Mouse (Mus musculus): ENCODE measurements around the gene Gm20721.
A peak's percentile ranks its signal among the peaks of the same experiment; 100 is the strongest.

Gm20721 gene

GRCm38 (mm10) chr2:174297086-174297571 lies 49.4 kb downstream of the Gm20721 start:
- peak; percentile 70 for DNase-seq (ENCODE audit: low read depth)

GRCm38 (mm10) chr2:174295900-174296465 lies 50.5 kb downstream of the Gm20721 start:
- peak; percentile 39 for DNase-seq (ENCODE audit: low read depth)

- peak; percentile 94 for DNase-seq (ENCODE audit: low read depth)
Observed at GRCm38 (mm10) chr2:174295175-174295899, 51.2 kb downstream of the Gm20721 start.

- DNase-seq (ENCODE audit: low read depth), result peak; percentile 50
Observed at GRCm38 (mm10) chr2:174294457-174294856, 52.1 kb downstream of the Gm20721 start.

- no peak for DNase-seq (ENCODE audit: low read depth)
Observed at GRCm38 (mm10) chr2:174291662-174292030, 54.9 kb downstream of the Gm20721 start.

GRCm38 (mm10) chr2:174291029-174291661 lies 55.4 kb downstream of the Gm20721 start:
- DNase-seq (ENCODE audit: low read depth), result no peak

- no peak for DNase-seq (ENCODE audit: low read depth)
Observed at GRCm38 (mm10) chr2:174288673-174289430, 57.7 kb downstream of the Gm20721 start.

GRCm38 (mm10) chr2:174287921-174288320 lies 58.6 kb downstream of the Gm20721 start:
- DNase-seq (ENCODE audit: low read depth), result no peak

- DNase-seq (ENCODE audit: low read depth), result no peak
Observed at GRCm38 (mm10) chr2:174285921-174286470, 60.5 kb downstream of the Gm20721 start.

- no peak for DNase-seq (ENCODE audit: low read depth)
Observed at GRCm38 (mm10) chr2:174284807-174285457, 61.6 kb downstream of the Gm20721 start.

GRCm38 (mm10) chr2:174284011-174284410 lies 62.5 kb downstream of the Gm20721 start, which contains the start of gene Gnas:
Gene Gnas (plus strand): TSS chr2:174284320.
- DNase-seq (ENCODE audit: low read depth), result no peak

- DNase-seq (ENCODE audit: low read depth), result no peak
Observed at GRCm38 (mm10) chr2:174283341-174283740, 63.2 kb downstream of the Gm20721 start.
